Mouse (Mus musculus): ENCODE results near the gene Msi2.

Msi2 gene

DNA sequence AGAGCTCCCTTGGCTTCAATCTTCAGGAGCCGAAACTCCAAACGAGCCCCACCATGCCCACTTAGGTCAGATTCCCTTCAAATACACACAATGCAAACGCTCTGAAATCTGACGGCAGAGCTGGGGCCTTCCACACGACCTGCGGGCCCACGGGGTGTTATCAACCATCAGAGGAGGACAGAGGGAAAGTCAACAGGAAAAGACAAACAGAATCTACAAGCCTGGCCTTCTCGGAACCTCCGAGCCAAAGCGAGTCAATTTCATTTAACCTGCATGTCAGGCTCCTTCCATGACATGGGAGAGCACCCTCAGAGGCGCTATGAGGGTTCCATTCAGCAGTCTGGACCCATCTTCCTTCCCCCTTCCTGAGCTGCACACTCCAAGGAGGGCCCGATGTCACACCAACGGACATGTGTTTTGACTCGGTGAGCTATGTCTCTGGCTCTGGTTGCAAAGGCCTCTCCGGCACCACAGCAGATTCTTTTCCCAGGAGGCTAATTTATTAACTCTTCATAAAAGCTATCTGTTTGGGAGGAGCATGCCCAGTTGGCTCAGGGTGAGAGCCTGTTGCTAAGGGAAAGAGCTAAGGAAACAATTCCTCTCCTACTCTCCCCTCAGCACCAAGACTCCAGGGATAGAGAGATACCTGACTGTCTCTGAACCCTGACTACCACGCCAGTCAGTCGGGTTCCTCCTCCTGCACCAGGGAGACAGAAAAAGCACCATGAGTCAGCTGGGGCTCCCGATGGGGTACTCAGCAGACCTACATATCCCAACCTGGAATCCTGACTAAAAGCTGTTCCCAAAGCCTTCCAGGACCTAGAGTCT lies 42.6 kb downstream of the Msi2 start:
- peak in 1 of 2 experiments; percentile 39 for DNase-seq

DNA sequence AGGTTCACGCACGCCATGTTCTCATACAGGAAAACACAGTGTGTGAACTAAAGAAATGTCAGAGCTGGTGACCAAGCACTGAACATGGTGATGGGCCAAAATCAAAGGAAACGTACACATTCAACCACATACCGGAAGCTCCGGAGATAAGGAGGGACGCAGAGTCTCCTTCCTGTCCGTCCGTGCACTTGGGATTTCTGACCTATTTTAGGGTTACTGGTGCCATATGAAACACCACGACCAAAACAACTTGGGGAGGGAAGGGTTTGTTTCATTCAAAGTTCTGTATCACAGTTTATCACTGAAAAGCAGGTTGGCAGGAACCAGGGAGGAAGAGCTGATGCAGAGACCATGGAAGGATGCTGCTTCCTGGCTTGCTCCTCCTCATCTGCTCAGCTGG lies 44.2 kb downstream of the Msi2 start:
- peak in 1 of 2 experiments; percentile 42 for DNase-seq

DNA sequence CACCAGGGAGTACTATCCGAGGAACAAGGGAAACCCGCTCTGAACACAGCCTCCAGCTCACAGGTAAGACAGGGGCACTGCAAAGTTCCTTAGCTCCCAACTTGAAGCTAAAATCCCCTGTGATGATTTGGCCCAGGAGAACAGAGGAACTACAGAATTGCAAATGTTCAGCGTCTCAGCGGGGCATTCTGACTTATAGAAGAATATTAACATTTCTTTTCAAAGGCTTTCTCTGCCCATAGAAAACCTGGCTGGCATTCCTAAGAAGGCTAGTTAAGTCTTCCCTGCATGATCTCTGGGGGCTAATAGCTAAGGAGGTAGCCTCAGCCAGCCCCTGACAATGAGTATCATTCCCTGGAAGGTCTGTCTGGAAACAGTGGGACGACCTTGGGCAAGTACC lies 47.4 kb downstream of the Msi2 start:
- no peak for DNase-seq

DNA sequence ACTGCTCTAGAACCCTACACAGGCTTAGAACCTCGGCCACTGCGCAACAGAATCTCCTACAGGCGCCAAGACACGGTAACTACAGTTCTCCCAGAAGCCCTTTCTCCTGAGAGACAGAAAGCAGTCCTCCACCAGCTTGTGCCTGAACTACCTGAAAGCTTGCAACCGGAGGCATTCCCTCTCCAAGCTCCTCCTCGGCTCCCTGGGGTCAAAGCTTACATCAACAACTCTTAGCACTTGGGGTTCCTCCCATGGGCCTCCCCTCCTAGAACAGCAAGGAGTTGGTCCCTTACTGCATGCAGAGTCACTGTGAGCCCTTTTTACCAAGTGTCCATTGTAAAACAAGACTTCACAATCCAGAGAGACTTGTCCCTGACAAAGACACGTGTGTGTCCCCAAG lies 49.2 kb downstream of the Msi2 start:
- DNase-seq, result no peak

DNA sequence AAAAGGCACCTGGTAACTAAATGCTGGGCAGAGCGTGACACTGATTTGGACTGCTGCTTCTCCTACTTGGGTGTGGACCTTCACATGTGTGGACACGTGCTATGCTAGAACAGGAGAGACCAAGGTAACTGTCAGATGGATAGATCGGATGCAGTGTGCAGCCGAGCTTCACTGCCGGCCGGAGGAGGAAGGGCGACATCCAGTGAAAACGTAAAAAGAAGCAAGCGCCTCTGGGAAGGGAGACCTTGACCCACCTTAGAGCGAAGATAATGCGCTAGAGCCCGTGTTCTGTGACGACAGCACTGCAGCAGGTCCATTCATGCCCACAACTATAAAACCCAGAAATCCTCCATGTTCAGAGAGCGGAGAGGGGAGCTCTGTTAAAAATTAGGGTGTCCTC lies 50.0 kb downstream of the Msi2 start:
- no peak for DNase-seq

DNA sequence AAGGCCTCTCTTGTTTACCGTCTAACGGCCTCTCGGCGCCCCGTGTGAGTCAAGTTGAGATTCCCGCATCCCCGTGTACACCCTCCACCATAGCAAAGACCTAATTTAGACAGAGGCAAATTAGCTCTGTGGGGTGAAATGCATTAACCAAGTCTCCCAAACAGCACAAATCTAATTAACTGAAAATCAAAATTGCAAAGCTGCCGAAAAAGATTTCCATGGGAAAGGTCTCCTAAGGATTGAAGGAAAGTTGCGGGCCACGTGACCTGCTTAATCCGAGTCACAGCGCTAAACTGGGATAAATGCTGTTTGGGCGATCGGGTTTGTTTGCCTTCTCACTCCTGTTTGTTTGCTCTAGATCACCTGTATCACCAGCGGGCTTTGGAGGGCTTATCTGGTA lies 52.5 kb downstream of the Msi2 start:
- DNase-seq, result no peak

DNA sequence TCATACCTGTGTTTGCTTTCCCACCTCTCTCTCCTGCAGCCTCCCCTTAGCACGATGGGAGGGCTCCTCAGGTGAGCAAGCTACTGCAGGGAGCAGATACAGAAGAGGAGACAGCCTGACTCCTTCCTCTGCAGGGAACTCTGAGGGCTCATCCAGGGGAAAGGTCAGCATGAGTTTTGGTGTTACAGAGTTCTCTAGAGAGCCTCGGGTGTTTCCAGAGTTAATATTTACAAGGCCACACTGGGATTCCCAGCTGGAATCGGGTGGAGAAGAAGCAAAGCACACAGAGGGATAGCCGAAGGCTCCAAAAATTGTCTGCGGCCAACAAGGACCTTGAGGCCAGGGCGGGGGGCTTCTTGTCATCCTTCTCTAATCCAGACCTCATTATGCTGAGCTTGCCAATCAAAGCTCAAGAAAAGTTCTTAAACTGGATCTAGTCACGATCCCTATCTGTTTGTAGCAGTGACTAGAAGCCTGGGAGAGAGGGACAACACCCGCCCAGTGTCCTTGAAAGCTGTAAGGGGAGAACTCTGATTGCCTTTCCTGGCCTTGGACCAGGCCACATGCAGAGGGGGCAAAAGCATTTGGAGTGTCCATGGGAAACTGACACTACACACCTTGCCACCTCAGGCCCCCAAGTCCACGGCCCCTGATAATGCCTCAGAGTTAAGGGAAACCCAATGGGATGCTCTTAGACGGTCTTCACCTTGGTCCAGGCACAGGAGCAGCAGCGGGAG lies 56.7 kb downstream of the Msi2 start:
- DNase-seq, result peak; percentile 63 to 85

DNA sequence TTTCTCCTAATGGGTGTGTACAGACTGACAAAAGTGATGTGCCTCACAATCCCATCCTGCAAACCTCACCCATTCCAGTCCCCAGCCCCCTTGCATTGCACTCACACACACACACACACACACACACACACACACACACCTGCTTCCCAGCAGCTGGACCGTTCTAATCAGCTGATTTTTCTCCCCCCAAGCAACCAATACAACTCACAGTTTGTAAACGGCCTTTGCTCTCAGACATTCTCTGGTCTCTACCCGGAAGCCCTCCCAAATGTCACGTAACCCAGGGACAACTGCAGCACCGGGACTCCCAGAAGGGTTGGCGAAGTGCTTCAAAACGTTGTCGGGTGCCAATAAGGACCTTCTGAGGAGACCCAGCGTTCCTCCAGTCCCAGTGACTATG lies 57.9 kb downstream of the Msi2 start:
- peak; percentile 36 to 48 for DNase-seq

DNA sequence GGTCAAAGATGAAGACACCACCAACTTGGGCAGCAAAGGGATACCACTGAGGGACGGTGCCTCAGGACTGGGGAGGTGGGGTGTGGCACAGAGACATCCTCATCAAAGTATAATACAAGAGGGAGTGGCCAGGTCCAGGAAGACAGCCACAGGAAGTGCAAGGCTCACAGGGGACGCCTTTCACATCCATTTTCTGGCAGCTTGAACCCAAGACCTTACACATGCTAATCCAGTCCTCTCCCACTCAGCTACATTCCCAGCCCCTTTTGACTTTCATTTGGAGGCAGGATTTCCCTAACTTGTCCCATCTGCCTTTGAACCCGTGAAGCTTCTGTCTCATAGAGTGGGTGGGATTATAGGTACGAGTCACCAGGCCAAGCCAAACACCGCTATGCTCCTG lies 59.4 kb downstream of the Msi2 start:
- DNase-seq, result no peak

DNA sequence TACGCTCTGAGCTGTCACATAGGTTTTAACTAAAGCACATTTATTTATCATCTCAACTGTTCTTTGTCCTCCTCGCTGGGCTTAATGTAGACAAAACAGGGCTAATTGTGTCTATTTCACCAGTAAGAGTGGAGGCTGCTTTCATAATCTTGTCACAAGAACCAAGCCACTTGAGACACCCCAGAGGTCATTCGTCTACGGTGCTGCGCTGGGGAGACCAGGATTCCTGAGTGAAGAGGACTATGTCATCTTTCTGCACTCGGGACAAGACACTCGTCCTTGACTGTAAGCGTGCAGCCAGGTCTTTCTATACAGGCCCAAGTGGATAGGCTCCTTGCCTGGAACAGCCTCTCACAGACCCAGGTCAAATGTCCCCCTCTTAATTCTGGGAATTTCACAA lies 62.5 kb downstream of the Msi2 start:
- no peak for DNase-seq

DNA sequence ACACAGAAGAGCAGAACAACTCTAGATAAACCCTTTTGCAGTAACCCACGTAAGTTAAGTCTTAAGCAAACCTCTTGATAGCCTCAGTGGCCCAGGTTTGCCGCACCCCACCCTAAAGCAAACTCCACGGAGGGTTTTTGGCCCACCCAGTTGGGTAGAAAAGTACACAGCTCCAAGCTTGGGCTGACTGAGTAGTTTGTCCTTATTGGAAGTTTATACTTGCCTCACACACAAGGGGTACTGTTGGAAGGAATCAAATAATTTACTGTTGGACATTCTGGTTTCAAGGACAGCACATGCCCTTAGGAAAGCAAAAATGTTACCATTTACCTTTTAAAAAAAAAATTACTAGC lies 63.1 kb downstream of the Msi2 start:
- DNase-seq, result no peak

DNA sequence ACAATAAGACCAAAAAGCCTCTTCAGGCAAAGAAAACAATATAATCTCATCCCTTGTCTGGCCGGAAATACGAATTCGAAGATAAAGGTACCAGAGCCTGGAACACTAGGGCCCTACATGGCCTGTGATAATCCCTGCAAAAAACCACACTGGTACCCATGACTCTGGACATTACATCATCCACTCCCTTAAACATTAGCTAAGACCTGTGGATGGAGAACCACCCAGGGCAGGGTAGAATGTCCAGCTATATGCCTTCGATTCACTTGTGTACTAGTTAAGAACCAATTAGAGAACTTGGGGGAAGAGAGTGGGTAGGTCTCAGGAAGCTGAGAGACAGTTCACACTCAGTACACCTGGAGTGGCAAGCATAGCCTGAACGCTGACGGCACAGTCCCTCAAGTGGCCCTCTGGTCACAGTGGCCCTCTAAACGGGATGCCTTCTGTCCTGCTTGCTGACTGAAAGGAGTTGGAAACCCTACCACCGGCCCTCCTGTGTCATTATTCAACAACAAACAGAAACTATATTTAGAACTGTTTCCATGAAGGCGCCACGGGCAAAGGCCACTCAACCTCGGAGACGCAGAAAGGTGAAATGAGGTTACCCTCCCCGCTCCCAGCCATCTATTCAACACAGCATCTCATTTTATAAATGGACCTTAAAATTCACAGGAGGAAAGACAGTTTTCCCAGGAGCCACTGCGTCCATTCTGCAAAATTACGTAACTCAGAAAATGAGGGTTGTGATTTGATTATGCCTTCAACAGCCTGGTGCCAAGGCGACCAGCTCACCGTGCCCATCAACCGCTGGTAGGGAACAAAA lies 63.7 kb downstream of the Msi2 start:
- DNase-seq, result peak; percentile 84 to 93

DNA sequence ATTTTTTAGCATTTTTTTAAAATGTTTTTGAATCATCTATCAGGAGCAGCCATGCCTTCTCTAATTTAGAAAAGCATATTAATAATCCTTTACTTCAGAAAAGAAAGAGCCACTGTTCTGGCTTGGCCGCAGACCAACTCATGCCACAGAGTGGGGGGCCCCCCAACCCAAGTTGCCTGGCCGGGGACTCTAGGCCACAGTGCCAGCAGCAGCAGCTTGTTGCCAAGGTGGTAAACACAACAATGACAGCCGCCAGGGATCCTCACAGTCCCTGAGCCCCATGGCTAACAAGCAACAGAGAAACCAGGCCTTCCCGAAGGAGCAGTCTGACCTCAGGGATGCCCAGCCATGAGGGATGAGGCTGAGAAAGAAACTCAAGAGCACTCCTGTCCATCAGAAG lies 68.0 kb downstream of the Msi2 start:
- no peak for DNase-seq

DNA sequence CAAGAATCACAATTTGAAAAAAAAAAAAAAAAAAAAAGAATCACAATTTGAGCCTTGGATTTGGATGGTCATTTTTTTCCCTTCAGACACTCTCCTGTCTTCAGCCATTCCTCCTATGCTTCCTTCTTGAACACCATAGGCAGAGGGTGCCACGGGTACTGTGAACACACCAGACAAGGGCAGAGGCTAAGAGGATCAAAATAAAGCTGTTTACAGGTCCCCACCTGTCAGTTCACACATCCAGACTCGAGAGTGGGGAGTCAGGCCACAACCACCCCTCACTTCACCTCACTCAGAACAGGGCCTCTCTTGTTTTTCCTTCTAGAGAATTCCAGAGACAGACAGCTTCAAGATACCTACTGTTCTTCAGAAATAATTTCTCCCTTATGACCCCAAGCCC lies 69.3 kb downstream of the Msi2 start:
- no peak for DNase-seq

DNA sequence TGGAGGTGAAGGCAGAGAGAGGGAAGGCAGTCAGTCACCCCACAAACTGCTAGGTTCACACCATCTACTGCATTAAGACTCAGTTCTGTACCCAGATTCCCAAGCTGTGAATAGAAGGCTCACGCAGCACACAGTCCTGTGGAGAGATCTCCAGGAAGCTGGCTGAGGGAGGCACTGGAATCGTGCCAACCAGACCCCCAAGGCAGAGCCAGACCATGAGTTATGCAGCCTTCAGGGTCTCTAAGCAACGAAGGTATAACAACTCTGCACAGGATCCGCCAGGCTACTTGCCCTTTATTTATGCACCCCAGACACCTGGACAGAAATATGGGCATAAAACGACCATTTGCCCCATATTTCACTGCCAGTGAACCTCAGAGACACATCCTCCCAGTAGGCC lies 69.9 kb downstream of the Msi2 start:
- no peak for DNase-seq

DNA sequence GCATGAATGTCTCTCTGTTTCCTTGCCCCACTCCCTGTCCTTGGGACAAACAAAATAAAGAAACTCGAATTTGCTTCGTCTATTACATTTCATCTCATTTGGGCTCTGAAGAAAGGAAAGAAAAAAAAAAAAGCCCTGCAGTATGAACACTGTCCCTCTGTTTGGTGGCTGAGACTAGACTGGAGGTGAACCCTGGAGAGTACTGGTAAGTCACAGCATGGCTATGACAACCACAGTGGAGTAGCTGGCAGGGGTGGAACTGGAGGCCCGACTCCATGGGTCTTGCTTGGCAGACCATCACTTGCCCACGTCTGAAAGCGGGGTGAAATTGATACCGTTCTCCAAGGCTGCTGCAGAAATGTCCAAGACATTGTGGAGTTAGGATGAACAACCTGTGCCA lies 71.8 kb downstream of the Msi2 start:
- no peak for DNase-seq

DNA sequence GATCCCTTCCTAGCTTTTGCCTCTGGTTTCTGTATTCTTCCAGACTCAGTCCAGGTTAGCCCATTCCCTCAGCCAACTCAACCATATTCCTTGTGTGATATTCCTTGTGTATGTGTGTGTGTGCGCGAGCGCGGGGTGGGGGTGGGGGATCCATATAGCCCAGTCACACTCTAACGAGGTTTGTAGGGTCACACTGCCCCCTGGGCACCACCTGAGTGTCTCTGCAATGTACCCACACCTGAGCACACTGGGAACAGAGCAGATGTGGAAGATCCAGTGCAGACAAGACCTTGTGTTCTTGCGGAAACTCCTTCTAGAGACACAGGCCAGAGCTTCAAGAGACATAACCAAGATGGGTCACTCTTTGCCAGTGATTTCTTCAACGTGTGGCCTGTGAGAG lies 72.5 kb downstream of the Msi2 start:
- no peak for DNase-seq

DNA sequence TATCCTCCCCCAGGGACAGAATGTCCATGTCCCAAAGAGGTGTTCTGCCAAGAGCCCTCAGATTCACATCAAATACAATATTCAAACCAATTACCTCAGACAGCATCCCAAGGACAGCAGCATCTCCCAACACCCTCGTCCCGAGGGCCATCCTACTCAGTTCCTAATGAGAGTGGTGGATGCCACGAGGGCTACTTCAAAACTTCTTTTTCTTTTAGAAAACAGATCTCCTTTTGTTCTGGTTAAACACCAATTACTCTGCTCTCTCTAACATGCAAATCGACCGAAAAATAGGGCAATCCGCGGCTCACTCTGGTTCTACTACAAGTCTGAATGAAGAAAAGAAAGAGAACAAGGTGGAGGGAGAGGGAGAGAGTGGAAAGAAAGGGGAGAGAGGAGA lies 73.6 kb downstream of the Msi2 start:
- no peak for DNase-seq

DNA sequence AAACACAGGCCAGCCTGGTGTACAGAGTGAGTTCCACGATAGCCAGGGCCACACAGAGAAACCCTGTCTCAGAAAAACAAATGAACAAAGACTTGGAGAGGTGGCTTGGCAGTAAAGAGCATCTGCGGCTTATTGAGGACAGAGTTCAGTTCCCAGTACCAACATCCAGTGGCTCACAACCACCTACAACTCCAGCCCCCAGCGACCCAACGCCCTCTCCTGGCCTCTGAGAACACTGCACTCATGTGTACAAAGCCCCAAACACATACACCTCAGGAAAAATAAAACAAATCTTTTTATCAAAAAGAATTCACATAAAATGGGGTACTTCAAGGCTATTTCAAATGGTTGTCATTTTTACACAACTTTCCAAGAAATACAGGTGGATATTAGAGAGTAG lies 78.5 kb downstream of the Msi2 start:
- DNase-seq, result no peak

DNA sequence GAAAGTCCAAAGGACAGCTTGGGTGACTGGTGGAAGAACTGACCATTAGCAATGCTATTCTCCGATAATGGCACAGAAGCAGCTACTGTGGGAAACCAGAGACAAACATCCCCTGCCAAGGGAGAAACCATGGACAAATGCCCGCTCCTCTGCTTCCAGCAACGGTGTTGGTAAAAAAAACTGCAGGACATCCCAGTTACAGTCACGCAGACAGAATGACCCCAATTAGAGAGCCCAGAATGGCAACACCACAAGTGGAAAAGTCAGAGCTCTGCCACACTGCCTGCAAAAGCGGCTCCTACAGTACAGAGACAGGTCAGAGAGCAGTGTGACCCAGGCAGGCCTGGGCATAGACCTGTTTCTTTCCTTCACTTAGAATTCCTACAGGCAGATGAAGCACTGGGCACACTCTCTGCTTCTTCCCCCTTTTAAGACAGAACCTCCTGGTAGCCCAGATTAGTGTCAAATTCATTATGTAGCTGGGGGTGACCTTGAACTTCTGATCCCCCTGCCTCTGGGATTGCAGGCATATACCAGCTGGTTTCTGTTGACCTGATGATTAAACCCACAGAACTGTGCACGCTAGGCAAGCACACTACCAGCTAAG lies 79.3 kb downstream of the Msi2 start:
- no peak for DNase-seq

DNA sequence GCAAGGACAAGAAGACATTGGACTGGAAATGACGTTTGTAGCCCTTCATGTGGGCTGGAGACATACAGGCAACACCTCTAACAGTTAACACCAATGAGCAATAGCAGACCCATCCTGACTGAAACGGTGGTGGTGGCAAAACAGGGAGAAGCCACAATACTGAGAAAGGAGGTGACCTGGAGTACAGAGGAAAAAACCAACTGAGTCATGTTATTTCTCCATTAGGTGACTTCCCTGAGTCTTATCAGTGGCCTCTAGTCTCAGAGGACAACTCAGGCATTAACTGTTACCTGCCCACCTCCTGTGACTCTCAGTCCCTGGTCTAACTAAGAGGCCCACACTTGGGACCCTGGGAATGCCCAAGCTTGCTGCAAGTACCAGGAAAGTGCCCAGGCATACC lies 80.1 kb downstream of the Msi2 start:
- no peak for DNase-seq

DNA sequence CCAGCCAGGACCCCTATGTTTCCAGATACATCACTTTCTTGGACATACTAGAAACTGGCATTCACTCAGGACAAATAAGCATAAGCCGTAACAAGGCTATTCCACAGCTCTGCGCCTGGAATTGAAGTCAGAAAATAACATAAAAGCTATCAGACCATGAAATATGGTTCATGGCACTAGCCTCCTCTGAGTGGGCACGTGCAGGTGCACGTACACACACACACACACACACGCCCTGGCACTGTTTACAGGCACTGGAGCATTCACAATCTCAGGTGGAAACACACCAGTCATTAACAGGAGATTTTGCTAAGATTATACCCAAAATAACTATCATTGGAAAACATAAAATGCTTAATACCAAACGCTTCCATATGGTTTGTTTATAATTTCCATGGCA lies 81.4 kb downstream of the Msi2 start:
- no peak for DNase-seq

DNA sequence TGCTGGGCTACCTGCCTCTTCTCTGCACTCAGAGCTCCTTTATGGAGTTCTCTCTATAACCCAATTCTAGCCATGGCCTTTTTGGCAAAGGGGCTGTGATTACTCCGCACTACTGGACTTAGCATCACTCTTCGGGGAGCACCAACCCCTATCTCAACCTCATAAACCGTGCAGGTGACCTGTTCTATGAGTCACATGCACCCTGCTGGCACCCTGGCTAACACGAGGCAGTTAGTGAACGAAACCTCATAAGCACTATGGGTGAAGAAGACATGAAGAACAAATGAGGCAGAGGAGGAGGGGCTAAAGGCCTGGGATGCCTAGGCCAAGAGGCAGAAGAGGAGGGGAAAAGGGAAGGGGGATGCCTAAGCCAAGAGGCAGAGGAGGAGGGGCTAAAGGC lies 82.0 kb downstream of the Msi2 start:
- no peak for DNase-seq

Measured in kidney, postnatal 36 days (tissue).